Mouse (Mus musculus) splenic B cell, adult 2 months (primary cell): ENCODE measurements around the gene Elof1.

ENCODE experiments used
- DNase-seq: peaks from one replicate; pipeline ENCODE4 v3.0.0-alpha.2; 2011; ENCODE audit warnings: low read depth, low spot score
- H3K27me3 ChIP-seq: 2 replicates; pipeline ENCODE4 v1.6.1; 2012; ENCODE audit warnings: mild to moderate bottlenecking, low read length, moderate library complexity, mixed read lengths; ENCODE audit not compliant: control insufficient read depth, poor library complexity, insufficient read depth, severe bottlenecking
- H3K36me3 ChIP-seq: 2 replicates; pipeline ENCODE4 v1.6.1; 2012; ENCODE audit warnings: mild to moderate bottlenecking, low read length, moderate library complexity, mixed read lengths; ENCODE audit not compliant: control insufficient read depth, poor library complexity, insufficient read depth, severe bottlenecking

The Elof1 gene

DNA sequence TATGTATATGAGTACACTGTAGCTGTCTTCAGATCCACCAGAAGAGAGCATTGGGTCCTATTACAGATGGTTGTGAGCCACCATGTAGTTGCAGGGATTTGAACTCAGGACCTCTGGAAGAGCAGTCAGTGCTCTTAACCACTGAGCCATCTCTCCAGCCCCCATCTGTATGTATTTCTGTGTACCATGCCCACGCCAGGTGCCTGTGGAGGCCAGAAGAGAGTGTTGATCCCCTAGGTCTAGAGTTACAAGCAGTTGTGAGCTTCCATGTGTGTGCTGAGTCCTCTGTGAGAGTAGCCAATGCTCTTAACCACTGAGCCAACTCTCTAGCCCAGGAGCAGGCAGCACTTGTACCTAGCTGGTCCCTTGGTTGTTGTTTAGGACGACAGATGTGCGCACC lies 7.2 kb upstream of the Elof1 start:
- Histone ChIP-seq H3K27me3 (no peaks in the 10 kb centered on the region), H3K36me3 (peaks cover 3% of the 10 kb centered on the region; the same call in 1 of the 2 replicates)
- DNase-seq, result no peak

DNA sequence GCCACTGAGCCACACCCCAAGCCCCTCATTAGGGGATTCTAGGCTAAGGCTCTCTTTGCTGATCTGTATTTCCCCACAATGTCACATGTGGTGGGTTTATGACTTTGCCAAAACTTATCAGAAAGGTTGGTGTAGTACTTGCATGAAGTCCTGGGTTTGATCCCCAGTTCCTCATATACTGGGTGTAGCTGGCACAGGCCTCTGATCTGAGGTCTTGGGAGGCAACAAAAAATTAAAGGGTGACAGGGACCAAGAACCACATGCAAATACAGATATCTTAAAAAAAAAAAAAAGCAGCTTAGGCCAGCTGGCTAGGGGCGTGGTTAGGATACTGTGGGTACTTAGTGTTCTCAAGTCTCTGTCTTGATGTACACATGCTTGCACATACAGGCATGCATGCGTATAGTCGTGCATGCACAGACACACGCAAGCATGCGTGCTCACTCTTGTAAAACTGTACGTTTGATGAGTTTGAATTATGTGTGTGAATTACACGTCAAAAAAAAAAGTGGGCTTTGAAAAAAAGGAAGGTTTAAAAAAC lies 6.2 kb upstream of the Elof1 start:
- peaks cover 1% of the 10 kb centered on the region; the same call in 1 of the 2 replicates for H3K36me3 ChIP-seq
- peak; percentile 83 for DNase-seq
- no peaks in the 10 kb centered on the region for H3K27me3 ChIP-seq

DNA sequence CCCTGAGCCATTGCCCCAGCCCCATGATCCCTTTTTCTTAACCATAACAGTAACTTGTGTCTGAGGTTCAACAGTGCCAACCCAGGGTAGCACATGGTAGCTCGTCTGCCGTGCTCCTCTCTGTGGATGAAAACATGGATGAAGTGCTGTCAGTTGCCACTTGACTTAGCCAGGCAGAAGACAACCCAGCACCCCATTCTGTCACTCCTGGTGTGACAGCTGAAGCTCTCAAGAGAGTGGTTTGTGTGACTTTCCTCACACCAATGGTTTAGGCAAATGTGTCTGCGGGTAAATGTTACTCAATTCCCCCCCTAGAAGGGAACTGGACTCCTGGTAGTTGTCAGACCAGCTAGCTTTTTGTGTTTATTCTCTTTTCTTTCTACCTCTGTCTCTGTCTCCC lies 5.0 kb upstream of the Elof1 start:
- no peaks in the 10 kb centered on the region for H3K27me3 ChIP-seq
- DNase-seq, result peak; percentile 80
- H3K36me3 ChIP-seq, result no peaks in the 10 kb centered on the region

- no peak for DNase-seq
- no peaks in the 10 kb centered on the region for H3K36me3 ChIP-seq
- no peaks in the 10 kb centered on the region for H3K27me3 ChIP-seq
Observed at GRCm38 (mm10) chr9:22121545-22121944, 4.6 kb upstream of the Elof1 start.

GRCm38 (mm10) chr9:22119543-22119942 lies 2.6 kb upstream of the Elof1 start:
- no peak for DNase-seq
- no peaks in the 10 kb centered on the region for H3K27me3 ChIP-seq

GRCm38 (mm10) chr9:22117754-22118456 lies 933 bp upstream of the Elof1 start:
- Histone ChIP-seq H3K27me3 (no peaks in the 10 kb centered on the region), H3K36me3 (peaks cover 7% of the 10 kb centered on the region)
- peak; percentile 96 for DNase-seq

More at GRCm38 (mm10) chr9:22119543-22119942, 2.6 kb upstream of the Elof1 start:
- H3K36me3 ChIP-seq, result no peaks in the 10 kb centered on the region

DNA sequence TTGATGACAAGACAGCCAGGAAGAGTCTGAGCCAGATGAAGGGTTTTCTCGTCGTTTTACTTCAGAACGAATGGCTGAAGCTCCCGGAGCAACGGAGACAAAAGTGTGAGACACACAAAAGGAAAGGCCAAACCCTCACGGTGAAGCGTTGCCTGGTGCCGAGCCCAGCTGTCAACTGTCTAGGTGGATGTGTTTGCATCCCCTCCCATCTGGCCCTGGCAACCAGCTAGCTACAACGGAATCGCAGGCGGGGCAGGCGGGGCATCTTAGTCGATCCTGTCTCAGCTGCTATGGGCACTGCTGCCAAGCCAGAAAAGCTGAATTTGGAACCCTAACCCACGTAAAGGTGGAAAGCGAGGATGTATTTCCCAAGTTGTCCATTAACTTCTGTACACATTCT lies 886 bp downstream of the Elof1 start:
- no peak for DNase-seq
- peaks cover 10% of the 10 kb centered on the region for H3K36me3 ChIP-seq
- H3K27me3 ChIP-seq, result no peaks in the 10 kb centered on the region

- no peaks in the 10 kb centered on the region for H3K27me3 ChIP-seq
- no peak for DNase-seq
- H3K36me3 ChIP-seq, result peaks cover 10% of the 10 kb centered on the region
Observed at GRCm38 (mm10) chr9:22115635-22116034, 1.3 kb downstream of the Elof1 start.

DNA sequence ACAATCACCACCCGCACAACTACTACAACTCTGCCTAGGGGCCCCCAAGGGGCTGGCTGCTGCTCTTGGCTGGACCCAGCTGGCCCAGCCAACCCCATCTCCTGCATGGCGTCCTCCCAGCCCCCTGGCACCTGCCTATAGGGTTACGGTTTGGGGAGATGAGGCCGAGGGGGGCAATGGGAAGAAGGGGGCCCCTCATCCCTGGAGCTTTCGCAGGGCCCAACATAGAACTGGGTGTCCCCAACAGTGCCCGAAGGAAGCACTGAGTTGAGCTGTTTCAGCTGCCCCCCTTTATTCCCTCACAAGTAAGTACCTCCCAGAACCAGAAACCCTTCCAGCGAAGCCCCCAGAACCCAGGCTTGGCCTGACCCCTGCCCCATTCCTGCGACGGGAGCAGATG lies 8.8 kb downstream of the Elof1 start:
- H3K27me3 ChIP-seq, result no peaks in the 10 kb centered on the region
- no peak for DNase-seq
- peaks cover 5% of the 10 kb centered on the region for H3K36me3 ChIP-seq

DNA sequence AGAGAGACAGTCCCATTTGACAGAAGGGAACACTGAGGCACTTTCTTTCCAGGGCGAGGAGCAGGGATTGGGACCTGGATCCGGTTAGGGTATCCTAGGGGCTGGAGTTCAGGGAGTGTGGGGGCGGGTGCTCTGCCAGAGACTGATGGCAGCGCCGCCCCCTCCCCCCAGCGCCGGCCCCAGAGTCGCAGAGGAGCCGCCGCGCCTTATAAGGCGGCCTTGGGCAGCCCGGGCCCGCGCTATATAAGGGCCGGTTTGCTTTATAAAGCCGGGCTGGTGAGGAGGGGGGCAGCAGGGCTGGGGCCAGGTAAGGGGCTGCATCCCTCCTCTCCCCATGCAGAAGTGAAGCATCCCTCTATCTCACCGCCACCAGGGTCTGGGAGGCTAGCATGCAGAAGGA lies 17.1 kb downstream of the Elof1 start:
- DNase-seq, result no peak
- Histone ChIP-seq H3K36me3 (no peaks in the 10 kb centered on the region), H3K27me3 (no peaks in the 10 kb centered on the region)

DNA sequence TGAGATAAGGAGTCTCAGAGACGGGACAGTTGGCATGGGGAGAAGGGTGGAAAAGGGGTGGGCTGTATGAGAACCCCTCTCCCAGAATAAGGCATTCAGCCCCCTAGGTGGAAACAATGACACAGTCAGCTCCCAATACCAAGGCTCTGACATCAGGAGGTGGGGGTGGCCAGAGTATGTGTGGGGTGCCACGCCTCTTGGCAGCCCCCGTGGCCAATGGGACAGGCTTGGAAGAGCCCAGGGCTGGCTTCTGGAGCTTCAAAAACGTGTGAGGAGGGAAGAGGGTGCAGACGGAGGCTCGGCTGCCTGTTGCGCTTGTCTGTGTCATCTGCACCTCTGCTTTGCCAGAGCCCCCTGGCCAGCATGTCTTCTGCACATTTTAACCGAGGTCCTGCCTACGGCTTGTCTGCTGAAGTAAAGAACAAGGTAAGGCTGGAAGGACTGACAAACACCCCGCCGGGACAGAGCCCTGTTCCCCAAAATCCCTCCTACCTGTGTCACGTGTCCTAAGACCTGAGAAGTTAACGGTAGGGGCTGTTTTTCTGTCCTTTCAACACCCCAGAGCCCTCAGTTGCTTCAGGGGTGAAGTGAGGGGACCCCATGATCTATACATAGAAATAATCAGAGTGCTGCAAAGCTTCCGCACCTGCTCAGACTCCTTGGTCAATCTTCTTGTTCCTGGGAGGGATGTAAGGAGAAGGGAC lies 17.8 kb downstream of the Elof1 start, which contains the start of gene Cnn1:
TSS of gene Cnn1 (plus strand) at position 224 of the 704 bp plus-strand sequence.
- no peak for DNase-seq
- no peaks in the 10 kb centered on the region for H3K36me3 ChIP-seq
- no peaks in the 10 kb centered on the region for H3K27me3 ChIP-seq

- DNase-seq, result peak; percentile 91
- H3K36me3 ChIP-seq, result no peaks in the 10 kb centered on the region
- no peaks in the 10 kb centered on the region for H3K27me3 ChIP-seq
Observed at GRCm38 (mm10) chr9:22095854-22096307, 21.1 kb downstream of the Elof1 start.

DNA sequence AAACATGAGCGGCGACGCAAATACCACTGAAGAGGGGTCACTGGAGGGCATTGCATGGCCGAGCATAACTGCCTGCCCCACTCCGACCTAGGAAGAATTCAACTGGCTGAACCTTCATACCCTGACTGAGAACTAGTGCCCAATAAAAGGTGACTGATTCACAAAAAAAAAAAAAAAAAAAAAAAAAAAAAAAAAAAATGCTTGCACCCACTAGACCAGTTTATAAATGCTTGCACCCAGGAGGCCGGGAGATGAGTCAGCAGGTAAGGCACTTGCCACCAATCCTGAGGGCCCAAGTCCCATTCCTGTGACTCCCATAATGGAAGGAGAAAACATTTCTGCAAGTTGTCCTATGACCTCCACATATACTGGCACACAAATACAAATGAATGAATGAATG lies 24.2 kb downstream of the Elof1 start:
- Histone ChIP-seq H3K36me3 (no peaks in the 10 kb centered on the region), H3K27me3 (no peaks in the 10 kb centered on the region)
- no peak for DNase-seq

GRCm38 (mm10) chr9:22089986-22090385 lies 27.0 kb downstream of the Elof1 start:
- DNase-seq, result no peak
- no peaks in the 10 kb centered on the region for H3K27me3 ChIP-seq
- H3K36me3 ChIP-seq, result no peaks in the 10 kb centered on the region

GRCm38 (mm10) chr9:22089281-22089680 lies 27.7 kb downstream of the Elof1 start:
- Histone ChIP-seq H3K36me3 (no peaks in the 10 kb centered on the region), H3K27me3 (no peaks in the 10 kb centered on the region)
- DNase-seq, result no peak
